Mouse (Mus musculus) 416B (cell line): ENCODE data around the gene Hecw2.
A peak's percentile ranks its signal among the peaks of the same experiment; 100 is the strongest.

Source experiments
- DNase-seq: peaks from one replicate; pipeline ENCODE4 v3.0.0; 2011; ENCODE audit warnings: low read depth

Hecw2 gene

GRCm38 (mm10) chr1:54194954-54195305 lies at the start of gene Hecw2:
Gene Hecw2, minus strand, starts transcription at chr1:54195168.
- no peak for DNase-seq

GRCm38 (mm10) chr1:54242722-54243121 lies 47.8 kb upstream of the Hecw2 start:
- no peak for DNase-seq

- no peak for DNase-seq
Measured at GRCm38 (mm10) chr1:54220273-54220672, 25.3 kb upstream of the Hecw2 start.

DNA sequence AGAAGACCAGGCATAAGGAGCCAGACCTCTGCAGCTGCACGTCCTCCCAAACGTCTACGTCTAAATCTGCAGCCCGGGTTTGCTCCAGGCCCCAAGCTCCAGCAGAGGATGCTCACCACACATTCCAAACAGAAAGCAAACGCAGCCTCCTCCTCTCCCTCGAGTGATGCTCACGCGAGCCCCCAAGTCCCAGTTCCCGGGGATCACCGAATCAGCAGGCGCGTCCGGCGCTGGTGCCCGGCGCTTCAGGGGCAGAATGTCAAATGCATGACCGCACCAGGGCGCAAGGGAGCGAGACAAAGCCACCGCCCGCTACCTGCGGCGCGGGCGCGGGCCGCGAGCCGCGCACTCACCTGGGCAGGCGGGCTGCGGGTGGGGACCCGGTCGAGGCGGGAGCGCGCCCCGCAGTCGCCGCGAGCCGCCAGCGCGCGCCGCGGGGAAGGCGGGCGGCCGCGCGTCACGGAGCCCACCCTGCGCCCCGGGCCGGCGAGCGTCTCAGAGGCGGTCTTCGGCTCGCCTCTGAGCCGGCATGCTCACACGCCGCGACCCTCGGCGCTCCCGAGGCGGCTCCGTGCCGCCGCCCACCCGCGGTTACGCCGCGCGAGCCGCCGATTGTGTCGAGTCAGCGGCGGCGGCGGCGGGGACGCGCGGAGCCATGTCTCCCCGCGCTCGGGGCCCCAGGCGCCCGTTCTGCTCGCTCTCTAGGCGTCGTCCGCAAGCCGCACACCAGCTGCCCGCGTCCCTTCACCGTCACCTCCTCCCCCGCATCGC lies 600 bp downstream of the Hecw2 start:
- DNase-seq: no peak

GRCm38 (mm10) chr1:54193191-54193770 lies 1.7 kb downstream of the Hecw2 start:
- DNase-seq: no peak

- DNase-seq: no peak
Measured at GRCm38 (mm10) chr1:54187579-54187978, 7.4 kb downstream of the Hecw2 start.

- DNase-seq: no peak
Measured at GRCm38 (mm10) chr1:54186347-54186746, 8.6 kb downstream of the Hecw2 start.

DNA sequence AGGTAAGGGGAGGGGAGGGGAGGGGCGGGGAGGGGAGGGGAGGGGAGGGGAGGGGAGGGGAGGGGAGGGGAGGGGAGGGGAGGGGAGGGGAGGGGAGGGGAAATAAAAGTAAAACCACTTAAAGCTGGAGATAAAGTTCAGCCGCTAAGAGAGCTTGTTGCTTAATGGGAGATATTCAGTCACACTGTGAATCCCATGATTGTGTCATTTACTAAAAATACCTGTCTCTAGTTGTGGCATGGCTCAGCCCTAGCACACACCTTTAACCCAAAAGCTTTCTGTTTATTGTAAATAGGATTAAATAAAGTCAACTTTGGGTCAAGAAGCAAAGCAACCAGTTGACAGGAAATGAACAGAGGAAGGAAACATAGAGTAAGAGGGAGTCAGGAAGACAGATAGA lies 14.3 kb downstream of the Hecw2 start:
- no peak for DNase-seq

GRCm38 (mm10) chr1:54179179-54179578 lies 15.8 kb downstream of the Hecw2 start:
- no peak for DNase-seq

DNA sequence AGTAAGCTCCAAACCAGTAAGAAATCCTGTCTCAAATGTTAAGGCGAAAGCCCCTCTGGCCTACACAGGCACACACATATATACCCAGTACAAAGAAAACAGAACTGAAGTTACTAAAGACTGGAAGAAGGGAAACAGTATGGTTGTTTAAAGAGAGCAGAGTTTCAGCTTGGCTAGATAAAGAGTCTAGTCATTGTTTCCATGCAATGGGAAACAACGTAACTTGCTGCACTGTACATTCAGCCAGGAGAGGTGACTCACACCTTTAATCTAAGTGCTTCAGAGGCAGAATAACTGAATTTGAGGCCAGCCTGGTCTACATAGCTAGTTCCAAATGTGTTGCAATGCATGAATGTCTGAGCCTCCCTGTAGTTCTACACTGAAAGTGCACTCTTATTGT lies 18.4 kb downstream of the Hecw2 start:
- DNase-seq: peak; percentile 4

GRCm38 (mm10) chr1:54168014-54168413 lies 27.0 kb downstream of the Hecw2 start:
- DNase-seq: no peak

DNA sequence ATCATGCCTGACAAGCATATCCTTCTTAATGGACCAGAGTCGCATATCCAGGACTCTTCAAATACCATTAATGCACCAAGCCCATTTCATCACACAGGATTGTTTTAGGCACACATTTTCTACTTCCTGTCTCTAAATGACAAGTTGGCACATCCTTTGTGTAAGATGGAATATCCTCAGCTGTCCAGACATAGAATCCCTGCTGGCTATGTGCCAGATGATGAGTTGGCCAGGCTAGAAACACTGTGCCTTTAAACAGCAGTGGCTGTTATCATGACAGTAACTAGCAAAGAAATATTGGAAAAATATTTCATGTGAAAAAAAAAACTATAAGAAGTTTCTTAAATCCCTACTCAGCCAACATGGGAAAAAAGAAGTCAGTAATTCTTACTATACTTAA lies 35.4 kb downstream of the Hecw2 start:
- no peak for DNase-seq

DNA sequence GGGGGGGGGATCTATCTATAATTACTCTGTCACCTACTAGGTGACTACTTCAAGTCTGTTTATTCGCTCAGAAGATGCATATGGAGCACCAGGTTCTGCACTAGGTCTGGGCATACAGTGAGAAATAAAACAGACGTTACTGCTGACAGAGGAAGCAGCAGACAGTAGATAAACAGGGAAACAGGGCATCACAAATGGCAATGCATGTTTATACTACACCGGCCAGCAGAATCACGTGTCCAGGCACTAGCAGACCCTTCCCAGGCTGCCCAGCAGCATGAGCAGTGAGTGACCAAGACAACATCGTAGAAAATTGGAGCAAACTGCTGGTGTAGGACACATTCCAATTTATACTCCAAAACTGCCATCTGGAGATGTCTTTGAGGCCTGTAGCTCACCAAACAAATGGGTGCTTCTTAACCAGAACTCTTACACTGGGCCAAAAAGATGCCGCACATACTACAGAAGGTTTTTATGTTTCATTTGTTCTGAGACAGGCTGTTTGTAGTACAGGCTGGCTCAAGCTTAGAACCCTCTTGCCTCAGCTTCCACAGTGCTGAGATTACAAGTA lies 41.7 kb downstream of the Hecw2 start:
- no peak for DNase-seq

DNA sequence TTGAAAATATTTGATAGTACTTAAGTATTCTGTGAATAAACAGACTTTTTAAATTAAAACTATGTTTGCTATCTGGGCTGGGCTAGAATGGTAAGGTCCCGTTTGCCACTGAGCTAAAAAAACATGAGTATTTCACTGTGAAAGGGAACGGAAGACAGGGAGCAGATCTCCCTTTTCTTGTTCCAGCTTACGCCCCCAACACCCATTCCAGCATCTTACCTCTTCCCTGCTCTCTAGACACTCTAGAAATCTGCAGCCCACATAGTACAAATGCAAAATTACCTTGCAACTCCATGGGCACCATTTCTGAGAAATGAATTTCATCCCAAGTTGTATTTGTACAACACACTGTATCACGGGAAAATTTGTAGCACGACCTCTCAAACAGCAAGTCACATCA lies 49.9 kb downstream of the Hecw2 start:
- no peak for DNase-seq

DNA sequence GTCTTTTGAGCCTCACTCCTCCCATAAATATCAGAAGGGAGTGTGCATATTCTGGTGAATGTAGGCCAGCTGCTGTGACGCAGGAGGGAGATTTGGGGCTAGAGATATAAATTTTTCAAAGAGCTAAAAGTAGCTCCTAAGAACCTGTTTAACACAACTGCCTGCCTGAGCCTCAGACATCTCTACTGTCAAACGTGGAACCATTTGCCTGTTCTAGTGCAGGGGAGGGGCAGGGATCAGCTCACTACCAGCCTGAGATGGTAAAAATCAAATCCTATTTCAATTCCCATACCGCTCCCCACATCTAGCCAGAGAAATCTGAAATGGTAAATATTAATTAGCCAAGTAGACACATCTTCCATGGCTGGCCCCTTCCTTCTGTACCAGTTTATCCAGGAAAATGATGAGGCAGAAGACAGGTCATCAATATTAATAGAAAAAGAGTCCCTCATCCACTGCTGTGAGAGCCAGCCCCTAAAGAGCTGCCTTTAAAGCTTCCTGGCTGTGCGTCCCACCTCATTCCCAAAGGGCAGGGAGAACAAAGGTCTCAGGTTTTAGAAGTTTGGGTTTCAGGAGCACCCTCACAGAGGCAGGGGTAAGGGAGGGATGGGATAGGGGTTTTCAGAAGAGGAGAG lies 61.0 kb downstream of the Hecw2 start:
- no peak for DNase-seq

- DNase-seq: peak; percentile 90
Measured at GRCm38 (mm10) chr1:54128714-54129431, 66.1 kb downstream of the Hecw2 start.

DNA sequence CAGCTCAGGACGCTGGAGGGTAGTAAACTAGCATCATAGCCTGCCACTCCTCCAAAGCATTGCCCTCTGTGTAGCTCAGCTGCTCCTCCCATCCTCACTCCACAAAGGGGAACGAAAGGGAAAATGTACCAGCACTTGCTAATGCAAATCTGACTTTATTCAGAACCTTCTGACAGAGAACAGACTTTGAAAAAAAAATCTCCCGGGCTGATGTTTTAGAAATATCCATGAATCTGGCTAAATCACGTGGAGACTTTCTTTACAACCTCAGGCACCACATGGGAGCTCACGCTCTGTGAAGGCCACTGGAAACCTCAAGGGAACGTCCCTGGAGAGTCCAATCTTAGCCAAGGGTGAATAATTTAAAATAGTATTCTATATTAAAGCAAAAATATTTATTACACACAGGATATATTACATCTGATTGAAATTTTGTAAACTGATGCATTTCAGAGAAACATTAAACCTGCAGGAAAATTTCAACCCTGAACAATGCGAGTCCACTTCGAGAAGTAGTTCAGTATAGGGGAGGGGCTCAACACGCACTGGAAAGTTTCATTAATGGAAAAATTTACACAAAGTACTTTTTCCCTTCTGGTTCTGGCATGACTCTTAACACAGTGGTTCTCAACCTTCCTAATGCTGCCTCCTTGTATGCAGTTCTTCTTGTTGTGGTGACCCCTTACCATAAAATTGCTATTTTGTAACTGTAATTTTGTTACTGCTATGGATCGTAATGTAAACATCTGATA lies 67.8 kb downstream of the Hecw2 start:
- no peak for DNase-seq

DNA sequence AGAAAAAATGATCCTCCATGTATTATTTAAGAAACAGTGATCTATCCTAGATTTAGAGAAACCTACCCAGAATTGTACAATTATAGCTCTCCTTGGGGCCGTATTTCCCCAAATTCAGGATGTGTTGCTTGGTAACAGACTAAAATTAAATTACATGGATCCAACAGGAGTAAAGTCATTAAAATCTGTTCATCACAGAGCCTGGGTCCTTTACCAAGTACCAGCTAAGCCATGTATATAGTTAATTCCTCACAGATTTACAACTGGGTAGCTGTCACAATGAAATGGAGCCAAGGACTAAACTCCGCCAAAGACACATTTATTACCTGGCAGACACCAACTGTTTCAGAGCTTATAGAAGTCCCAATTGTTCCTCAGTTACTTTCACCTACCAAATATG lies 72.4 kb downstream of the Hecw2 start:
- DNase-seq: no peak

GRCm38 (mm10) chr1:54121071-54121730 lies 73.8 kb downstream of the Hecw2 start:
- no peak for DNase-seq

DNA sequence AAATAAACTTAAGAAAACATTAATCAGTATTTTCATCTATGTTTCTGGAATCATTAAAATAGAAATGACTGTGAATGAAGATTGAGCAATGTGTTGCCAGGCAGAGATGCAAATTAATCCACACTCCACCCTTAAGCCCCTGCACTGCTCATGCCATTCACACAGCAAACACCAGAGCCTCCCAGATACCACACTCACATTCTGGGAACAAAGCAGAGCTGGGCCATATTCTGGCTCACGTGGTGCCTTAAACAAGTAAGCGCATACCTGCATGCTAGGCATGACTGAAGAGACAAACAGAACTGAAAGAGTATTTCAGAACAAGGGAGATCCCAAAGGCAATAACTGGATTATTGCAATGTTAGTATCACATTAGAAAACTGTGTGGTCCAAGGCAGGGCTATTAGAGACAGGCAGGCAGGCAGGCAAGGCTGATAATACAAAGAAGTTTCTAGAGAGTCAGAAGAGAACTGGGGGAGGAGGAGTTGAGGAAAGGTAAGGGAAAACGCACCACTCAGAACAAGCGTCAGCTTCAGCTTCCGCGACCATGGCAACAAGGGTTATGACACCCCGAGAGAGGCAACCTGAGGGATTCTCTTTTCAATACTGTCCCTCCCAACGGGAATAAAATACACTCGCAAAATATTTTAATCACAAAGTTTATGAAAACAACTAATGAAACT lies 75.2 kb downstream of the Hecw2 start:
- DNase-seq: no peak
